Mouse (Mus musculus): ENCODE results near the gene Jup.
"Not testable (repeated sequence)": the region's sequence is repeated elsewhere in the genome, so short reads cannot be mapped to it uniquely, and the experiment has no call there.

Jup gene

DNA sequence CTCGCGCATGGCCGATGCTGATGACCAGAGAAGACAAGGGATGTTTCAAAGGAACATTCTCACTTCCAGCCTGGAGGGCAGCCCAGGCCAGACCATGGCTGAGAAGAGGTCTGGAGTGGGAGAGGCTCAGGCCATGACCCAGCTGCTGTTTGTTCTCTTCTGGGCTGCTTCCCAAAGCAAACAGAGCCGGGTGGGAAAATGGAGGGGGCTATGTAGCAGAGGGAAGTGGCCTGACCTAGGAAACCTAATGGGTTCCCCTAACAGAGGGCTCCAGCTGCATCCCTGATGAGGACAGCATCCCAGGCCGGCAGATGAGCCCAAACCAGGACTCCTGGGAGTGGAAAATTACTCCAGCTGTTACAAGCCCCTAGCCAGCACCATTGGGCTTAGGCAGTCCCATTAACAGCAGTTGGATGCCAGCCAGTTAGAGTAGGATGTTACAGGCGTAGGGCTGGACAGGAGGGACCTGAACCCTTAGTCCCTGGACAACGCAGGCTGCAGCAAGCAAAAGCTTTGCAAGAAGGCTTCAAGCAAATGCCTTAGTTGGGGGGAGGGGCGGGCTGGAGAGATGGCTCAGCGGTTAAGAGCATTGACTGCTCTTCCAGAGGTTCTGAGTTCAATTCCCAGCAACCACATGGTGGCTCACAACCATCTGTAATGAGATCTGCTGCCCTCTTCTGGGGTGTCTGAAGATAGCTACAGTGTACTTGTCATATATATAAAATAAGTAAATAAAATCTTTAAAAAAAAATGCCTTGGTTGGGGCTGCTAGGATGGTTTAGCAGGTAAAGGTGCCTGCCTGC, 6.3 kb downstream of the Jup start:
- no peak for DNase-seq (ENCODE audit: low read depth, low spot score)

DNA sequence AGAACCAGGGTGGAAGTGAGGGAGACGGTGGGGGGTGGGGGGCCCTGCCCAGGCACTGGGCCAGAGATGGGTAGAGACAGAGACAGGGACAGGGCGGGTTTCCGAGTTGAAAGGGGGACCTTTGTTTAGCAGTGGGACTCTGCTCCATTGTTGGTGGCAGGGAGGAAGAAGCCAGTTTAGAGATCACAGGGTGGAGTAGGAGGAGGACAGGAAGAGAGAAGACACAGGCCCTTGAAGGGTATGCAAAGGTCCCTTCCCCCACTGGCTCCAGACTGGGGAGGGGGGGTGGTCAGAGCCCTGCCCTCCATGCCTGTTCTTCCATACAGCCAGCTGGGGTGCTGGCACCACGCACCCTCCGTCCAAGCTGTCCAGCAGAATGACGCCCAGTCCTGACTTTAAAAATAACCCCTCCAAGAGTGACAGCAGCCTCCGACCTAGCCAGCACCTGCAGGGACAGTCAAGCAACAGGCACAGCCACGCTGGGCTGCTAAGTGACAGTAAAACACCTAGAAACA, 7.6 kb downstream of the Jup start:
- no peak for DNase-seq (ENCODE audit: low read depth, low spot score)

GRCm38 (mm10) chr11:100388588-100388987, 9.0 kb downstream of the Jup start:
- DNase-seq (ENCODE audit: low read depth, low spot score), result no peak

DNA sequence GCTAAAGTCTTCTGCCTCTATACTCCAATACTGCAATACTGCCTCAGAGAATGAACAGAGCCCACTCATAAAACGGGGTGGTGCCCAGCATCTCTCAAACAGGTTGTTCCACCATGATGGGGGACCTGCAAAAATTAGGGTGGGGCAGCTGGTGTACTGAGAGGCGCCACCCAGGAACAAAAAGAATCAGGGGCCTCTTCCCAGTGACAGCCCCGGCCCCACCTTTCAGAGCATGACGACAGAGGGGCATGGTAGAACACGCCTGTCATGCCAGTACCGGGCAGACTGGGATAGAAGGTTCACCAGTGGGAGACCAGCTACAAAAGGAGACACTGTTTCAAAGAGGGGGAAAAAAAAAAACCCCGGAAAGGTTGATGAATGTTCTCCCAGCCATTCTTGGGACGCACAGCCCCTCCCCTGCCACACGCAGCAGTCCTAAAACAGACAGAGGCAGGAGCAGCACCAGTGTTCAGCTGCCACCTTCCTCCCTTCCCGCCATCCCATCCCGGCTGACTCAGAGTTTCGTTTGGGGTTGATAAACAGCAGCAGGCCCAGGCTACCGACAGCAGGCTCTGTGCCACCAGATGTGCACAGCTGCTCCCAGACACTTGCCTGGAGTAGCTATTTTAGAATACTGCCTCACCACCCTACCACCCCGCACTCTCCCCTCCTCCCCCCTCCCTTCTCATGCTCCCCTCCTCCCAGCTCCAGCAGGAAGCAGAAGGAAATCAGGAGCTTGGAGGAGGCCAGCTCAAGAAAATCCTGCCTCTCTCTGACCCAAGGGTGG, 9.8 kb downstream of the Jup start:
- no peak for DNase-seq (ENCODE audit: low read depth, low spot score)

DNA sequence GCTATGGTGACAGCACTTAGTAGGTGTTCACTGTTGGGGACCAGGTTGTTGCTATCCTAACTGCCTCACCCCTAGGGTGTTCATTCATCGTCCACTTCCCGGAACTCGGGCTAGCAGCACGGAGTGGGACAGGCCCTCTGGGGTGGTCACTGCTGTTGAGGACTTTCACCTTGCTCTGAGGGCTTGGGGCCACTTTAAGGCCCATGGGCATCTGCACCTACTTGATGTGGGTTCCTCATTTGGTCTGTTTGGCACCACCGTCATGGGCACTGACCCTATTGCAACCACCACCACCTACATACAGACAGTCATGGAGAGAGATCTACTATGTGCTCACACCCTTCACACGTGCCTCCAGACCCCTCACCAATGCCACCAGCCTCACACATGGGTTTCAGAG, 10.5 kb downstream of the Jup start:
- DNase-seq (ENCODE audit: low read depth, low spot score), result no peak

DNA sequence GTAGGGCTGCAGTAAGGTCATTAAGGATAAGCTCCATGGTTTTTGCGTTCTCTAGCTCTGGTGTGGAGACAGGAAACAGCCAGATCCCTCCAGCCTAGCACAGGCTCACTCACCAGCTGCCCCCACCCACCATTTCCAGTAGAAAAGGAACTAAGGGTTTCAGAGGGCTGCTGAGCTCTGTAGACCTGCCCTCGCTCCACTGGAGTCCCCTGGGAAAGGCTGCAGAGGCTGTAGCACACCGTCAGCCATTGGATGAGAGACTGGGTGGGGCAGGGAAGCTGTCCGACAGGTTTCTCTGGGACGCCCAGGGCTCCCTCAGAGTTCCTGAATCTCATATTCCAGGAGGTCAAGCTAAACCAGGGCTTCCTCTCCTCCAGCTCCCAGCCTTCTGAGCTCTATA, 11.0 kb downstream of the Jup start:
- DNase-seq (ENCODE audit: low read depth, low spot score), result peak; percentile 71

- DNase-seq (ENCODE audit: low read depth, low spot score), result no peak
Measured at GRCm38 (mm10) chr11:100385016-100385415, 12.5 kb downstream of the Jup start.

DNA sequence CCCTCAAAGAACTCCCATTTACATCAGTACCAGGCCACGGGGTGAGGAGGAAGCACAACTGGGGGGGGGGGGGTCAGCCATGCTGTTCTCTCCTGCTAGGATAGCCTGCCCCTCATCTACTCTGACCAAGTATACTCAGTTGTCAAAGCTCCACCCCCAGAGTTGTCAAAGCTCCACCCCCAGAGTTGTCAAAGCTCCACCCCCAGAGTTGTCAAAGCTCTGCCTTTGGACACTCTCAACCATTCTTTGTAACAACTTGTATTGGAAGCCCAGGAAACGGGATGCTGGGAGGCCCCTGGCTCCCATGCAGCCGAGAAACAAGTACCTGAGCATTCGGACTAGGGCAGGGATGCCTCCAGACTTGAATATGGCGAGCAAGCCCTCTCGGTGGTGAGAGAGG, 14.9 kb downstream of the Jup start:
- DNase-seq (ENCODE audit: low read depth, low spot score), result no peak

GRCm38 (mm10) chr11:100379311-100379710, 18.3 kb downstream of the Jup start:
- no peak for DNase-seq (ENCODE audit: low read depth, low spot score)

- no peak for DNase-seq (ENCODE audit: low read depth, low spot score)
Measured at GRCm38 (mm10) chr11:100378446-100378845, 19.1 kb downstream of the Jup start.

DNA sequence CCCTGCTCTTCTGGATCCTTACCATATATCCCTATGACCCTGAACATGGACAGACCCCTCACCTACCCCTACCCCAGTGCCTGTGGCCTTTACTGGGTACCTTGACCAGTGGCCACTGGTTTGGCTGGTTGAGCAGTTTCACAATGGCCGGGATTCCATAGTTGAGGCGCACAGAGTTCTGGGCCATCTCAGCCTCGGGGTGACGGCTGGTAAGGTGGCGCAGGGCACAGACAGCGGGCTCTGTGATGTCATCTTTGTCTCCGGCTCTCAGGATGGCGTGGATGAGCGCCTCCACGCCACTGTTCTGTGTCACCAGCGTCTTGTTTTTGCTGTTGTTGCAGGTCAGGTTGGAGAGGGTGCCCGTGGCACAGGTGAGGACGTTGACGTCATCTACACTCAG, 19.6 kb downstream of the Jup start:
- no peak for DNase-seq (ENCODE audit: low read depth, low spot score)

DNA sequence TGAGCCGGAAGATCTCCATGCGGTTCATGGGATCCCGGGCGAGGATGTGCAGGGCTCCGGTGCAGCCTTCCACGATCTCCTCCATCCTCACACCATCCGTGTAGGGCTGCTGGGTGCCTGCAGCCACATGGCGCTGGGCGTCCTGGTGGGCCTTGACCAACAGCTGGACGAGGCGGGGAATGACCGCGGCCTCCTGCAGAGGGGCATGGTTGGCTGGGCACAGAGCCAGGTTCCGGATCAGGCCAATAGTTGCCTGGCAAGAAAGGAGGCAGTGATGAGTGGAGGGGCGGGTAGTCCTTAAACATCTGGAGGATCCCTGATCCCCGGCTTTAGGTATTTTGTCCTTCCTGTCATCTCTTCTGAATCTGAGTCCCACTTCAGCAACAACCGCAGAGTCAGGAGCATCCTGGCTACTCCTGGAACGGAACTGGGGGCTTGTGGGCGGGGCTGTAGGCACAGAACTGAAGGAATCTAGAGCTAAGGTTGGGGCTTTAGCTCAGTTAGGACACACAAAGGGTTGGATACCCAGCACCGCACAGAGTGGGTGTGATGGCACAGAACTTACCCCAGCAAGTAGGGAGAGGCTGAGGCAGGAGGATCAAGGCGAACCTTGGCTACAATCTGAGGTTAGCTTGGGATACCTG, 20.7 kb downstream of the Jup start:
- no peak for DNase-seq (ENCODE audit: low read depth, low spot score)

- peak; percentile 88 for DNase-seq (ENCODE audit: low read depth, low spot score)
Measured at GRCm38 (mm10) chr11:100376005-100376404, 21.6 kb downstream of the Jup start.

DNA sequence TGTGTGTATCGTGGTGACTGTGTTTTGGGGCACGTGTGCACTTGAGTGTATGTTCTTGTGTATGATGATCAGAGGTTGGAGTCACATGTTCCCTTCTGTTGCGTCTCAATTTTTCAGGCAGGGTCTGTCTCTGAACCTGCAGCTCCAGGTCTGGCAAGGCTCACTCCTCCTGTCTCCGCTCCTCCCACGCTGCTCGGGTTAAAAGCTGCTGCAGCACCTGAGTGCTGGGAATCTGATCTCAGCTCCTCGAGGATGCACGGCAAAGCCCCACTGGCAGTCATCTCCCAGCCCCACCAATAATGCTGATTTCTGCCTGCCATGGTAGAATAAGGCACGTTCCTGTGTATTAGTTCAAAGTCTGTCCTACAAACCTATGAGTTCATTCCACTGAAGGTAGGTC, 22.4 kb downstream of the Jup start:
- DNase-seq (ENCODE audit: low read depth, low spot score), result no peak

DNA sequence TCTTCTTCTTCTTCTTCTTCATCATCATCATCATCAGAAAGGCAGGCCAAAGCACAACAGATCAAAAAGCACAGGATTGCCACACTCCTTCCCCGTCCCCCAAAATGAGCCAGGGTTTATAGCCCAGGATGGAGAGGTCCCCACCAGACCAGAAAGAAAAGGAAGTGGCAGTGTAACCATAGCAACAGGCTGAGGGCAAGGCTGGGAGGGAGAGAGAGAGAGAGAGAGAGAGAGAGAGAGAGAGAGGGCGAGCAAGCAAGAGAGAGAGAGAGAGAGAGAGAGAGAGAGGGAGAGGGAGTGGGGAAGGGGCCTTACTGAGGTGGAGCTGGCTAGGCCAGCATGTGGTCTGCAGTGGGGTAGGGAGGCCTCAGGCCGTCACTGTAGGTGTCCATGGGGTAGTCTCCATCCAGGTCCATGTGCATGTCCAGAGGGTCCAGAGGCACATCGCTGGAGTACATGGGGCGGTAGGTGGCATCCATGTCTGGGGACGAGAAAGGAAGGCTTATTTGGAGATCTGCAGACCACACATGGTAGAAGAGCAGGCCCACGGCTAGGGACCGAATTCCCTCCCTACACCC, 25.5 kb downstream of the Jup start:
- DNase-seq (ENCODE audit: low read depth, low spot score), result no peak

DNA sequence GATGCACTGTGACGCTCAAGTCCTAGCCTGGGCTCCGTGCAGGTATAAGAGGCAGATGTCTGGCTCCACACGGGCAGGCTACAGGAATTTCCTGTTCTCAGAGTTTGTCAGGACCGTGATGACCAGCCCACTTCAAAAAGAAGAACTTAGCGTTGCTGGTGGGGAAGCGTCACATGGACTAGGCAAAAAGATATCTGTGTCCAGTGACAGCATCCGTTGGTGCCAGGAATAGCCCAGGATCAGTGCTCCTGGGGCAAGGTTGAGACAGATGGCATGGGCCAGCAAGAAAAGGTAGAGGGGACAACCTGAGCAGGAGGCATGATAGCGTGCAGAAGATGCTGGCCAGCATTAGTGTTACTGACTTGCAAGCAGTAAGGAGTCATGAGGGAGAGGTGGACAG, 27.7 kb downstream of the Jup start:
- DNase-seq (ENCODE audit: low read depth, low spot score), result no peak

- DNase-seq (ENCODE audit: low read depth, low spot score), result no peak
Measured at GRCm38 (mm10) chr11:100369145-100369544, 28.4 kb downstream of the Jup start.

DNA sequence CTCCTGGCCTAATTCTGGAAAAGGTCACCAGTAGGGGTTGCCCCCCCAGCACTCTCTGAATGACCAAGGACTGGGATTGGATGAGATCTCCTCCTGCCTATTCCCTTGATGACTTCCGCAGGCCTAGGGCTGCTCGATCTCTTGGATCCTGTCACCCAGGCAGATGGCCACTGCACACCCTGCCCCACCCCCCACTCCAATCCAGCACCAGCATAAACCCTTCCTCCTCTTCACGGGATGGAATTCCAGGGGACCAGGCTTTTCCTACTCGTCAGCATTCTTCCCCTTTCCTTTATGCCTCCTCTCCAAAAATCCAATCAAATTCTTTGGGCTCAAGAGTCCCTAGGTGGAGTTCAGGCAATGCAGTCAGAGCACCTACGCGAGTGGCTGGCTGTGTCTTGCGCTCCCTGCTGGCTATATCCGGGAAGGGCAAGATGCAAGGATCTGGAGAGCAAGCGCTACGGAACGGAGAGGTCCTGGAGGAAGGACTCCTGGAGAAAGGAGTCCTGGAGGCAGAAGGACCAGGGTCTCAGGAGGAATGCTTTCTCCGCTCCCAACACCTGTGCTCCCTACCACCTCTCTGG, 34.5 kb downstream of the Jup start:
- peak; percentile 77 for DNase-seq (ENCODE audit: low read depth, low spot score)

DNA sequence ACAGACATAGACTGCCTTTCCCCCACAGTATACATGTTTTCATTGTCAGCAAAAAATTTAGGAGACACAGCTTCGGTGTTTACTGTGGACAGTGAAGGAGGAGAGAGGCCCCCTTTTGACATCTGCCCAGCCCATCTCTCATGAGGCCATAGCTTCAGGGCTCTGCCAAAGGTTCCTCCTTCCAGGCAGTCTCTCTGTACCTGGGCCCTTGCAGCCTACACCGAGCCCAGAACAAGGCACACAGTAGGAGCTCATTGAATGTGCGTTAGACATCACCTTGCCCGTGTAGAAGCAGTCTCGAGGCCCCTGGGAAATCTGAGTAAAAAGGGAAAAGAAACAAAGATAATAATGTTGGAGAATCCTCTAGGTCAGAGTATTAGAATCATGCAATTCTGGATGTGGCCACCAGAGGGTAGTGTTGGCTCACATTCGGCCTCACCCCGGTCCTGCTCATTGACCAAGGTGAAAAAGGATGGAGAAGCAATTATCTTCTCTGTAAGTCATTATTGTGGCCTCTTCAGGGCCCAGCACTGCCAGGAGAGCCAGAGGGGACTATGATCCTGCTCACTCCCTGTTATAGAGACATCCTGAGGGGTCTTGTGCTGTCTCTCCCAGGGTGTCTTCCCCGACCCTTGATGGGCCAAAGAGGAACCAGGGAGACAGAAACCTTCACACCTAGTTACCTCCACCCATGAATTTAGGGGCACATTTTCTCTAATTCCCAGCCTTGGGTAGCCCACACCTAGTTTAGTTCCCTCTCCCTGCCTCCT, 35.2 kb downstream of the Jup start:
- no peak for DNase-seq (ENCODE audit: low read depth, low spot score)

DNA sequence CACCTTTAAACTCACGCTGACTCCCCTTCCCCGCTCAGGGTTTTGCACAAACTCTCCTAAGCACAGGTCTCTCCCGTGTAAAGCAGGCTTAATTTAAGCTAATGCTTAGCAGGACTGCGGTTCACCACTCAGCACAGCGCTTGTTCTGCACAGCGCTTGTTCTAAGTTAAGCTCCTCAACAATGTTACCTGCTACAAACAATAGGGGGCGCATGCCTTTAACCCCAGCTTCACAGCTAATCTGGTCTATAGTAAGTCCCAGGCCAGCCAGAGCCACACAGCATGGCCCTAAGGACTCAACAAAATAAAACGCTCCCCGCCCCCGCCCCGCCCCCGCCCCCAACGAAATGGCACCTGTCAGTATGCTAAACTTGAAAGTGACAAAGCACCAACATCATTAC, 36.5 kb downstream of the Jup start:
- DNase-seq (ENCODE audit: low read depth, low spot score), result not testable (repeated sequence)

DNA sequence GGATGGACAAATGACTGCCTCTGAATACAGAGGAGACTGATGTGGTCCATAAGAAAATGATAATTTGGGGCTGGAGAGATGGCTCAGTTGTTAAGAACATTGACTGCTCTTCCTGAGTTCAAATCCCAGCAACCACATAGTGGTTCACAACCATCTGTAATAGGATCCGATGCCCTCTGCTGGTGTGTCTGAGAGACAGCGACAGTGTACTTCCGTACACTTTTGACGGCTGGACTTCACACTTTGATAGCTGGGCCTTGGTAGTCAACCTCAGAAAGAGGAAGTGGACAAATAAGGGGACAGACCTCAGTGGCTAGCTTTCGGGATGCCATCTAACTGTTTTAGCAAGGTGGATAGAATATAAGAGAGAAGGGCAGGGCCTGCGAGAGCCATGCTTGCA, 37.4 kb downstream of the Jup start:
- no peak for DNase-seq (ENCODE audit: low read depth, low spot score)

Data from WW6 (cell line).